Mouse (Mus musculus) kidney, adult 11 months (tissue): ENCODE measurements around the gene Lancl2.

ENCODE experiments used
- DNase-seq: peaks from one replicate; pipeline ENCODE4 v3.0.0; 2022

Gene Lancl2

DNA sequence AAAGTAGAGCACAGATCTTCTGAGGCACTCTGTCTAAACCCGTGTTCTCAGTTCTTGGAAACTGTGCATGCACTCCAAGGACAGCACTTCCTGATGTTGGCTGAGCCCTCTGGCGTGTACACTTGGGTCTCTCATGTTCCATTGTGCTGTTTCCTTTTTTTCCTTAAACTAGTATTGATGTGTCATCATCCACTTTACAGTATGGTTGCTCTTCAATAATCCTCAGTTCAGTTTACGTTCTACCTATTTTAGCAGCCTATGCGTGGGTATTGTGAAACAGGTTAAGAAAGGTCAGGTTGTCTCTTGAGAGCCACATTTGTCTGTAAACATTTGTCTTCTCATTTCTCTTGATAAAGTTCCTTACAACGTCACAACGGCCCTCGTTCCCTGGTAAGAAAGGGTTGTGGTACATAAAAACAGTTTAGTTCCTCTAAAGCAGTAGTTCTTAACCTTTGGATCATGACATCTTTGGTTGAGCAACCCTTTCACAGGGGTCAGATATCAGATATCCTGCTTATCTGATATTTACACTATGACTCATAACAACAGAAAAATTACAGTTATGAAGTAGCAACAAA lies 66.7 kb downstream of the Lancl2 start:
- DNase-seq: no peak

DNA sequence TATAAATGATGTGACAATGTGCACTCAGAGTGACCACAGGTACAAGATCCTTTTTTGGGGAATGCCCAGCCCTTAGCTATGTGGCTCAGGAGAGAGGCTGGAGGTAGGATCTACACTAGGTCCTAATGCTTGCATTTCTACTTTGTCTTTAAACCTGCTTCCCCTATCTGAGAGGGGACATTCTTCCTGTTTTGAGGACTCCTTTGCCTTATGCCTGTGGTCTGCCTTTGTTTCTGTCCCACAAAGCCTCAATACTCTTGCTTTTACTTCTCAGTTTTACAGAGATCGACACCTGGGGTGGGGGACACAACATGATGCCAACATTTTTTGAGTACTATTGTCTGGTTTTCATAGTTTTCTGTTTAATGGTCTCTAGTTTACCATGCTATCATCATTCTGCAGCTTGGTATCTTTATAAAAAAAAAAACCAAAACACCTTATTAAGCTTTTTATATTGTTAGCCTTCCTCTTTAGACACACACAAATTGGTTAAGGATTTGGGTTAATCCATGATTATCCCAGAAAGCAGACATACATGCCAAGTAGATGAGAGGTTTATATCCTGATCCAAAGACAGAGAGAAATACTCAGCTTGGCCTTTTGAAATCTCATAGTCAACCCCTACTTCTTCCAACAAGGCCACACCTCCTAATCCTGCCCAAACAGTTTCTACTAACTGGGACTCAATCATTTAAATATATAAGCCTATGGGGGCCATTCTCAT lies 68.3 kb downstream of the Lancl2 start:
- DNase-seq: no peak

DNA sequence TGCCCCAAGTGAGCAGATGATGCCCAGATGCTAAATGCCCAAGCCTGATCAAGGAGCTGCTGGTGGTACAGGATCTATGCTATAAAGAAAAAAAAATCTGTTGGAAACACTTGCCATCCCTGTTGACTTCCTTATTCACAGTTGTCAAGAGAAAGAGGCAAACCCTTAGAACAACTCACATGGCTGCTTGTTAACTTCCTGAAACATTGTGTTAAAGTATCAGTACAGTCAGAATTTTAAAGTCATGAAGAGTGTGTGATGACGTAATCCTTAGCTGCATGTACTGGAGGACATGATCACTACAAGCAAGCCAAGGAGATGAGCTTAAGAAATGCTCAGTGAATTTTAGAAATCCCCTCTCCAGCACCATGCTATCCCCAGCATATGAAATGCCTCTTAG lies 71.5 kb downstream of the Lancl2 start:
- DNase-seq: no peak

DNA sequence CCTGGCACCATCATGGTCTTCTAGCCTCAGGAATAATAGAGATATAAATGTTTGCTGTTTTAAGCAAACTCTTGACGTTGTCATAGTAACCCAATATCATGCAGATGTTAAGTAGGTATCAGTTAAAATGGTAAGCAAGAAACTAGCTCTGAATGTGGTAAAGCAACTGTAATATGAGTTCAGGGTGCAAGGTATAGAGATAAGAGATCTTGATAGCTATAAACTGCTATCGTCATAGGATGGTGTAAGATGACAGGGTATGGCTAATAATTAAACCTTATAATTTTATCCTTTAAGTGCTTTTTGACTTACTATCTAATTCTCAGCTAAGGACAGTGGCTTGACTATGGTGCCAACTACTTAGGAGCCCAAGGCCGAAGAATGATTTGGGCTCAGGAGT lies 78.0 kb downstream of the Lancl2 start:
- DNase-seq: no peak

DNA sequence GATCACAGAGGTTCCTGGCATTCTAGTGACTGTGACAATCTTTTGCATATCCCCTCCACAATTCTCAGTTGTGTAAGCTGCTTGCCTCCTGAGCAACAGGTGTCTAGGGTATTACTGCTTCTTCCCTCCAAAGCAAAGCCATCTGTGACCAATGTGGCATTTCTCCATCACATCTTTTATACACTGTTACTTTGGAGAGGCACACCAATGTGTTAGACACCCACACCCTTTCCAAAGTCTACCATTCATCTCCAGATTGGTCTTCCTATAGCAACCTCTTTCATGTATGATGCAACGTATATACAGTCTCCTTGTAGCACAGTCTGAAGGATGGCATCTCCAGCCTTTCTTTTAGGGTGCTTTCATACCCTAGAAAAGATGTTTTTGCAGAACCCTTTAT lies 80.3 kb downstream of the Lancl2 start:
- no peak for DNase-seq

DNA sequence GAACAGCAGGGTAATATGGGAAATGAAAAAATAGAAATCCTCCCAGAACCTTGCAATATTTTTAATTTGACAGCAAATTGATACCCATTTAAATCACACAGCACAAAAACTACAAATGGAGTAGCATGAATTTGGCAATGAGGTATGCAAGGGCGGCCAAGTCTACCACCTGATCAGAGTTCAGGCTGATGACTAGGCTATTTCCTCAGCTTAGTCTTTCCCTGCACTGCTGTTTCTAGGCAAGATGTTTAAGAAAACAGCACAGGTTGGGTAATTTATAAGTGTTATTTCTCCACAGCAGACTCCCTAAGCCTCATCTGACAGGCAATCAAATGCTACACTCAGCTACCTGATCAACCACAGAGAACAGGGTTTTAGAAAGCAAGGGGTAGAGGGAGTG lies 81.9 kb downstream of the Lancl2 start:
- DNase-seq: no peak

DNA sequence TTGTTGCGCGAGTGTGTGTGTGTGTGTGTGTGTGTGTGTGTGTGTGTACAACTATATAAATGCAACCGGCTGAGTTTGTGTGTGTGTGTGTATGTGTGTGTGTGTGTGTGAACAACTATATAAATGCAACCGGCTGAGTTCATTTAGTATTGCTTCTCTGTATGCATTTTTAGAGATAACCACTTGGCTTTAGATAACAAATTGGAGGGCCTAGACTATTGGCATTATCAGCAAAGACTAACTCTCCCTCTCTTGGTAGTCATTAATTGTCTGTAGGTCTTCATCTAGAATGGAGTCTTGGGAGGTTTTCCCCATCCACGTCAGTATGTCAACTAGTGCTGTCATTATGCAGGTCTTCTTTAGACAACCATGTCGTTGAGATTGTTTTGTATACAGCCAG lies 85.0 kb downstream of the Lancl2 start:
- no peak for DNase-seq
